Mouse (Mus musculus): Measurements from ENCODE around the gene Ppp1r9a.

- no peak for TF ChIP-seq CTCF (IDR thresholded peaks at IDR 0.05; ENCODE audit: low read depth, low read length)
- 0 out of 2 replicates have a peak, but pooled peaks have one; percentile 12 for TF ChIP-seq EP300 (IDR thresholded peaks at IDR 0.05; ENCODE audit: insufficient read depth, low read depth, low read length)
Observed at GRCm38 (mm10) chr6:5099282-5099681, 196.6 kb downstream of the Ppp1r9a start.

All from ES-Bruce4 (cell line).